Mouse (Mus musculus) ES-Bruce4 (cell line): ENCODE results near the gene Cd209a. TPM values are rescaled to one million over a fixed set of nuclear protein-coding genes. Genes with fewer than 3 reads are reported as not detected.
A peak's percentile ranks its signal among the peaks of the same experiment; 100 is the strongest.

Experiments
- H3K27ac ChIP-seq: 2 replicates; pipeline ENCODE4 v1.5.1; 2012; ENCODE audit warnings: low read length, inconsistent platforms; ENCODE audit not compliant: insufficient read depth
- H3K27me3 ChIP-seq: 2 replicates; pipeline ENCODE4 v1.6.1; 2012; ENCODE audit warnings: mild to moderate bottlenecking, low read length, inconsistent platforms; ENCODE audit not compliant: control insufficient read depth, poor library complexity, insufficient read depth, severe bottlenecking
- H3K36me3 ChIP-seq: 2 replicates; pipeline ENCODE4 v1.6.1; 2012; ENCODE audit warnings: inconsistent platforms, mild to moderate bottlenecking, low read length, moderate library complexity; ENCODE audit not compliant: control insufficient read depth, poor library complexity, insufficient read depth, severe bottlenecking
- H3K4me1 ChIP-seq: one replicate; pipeline ENCODE4 v1.8.1; 2011; ENCODE audit warnings: low read length; ENCODE audit not compliant: control insufficient read depth, insufficient read depth
- H3K4me3 ChIP-seq: 2 replicates; pipeline ENCODE4 v1.5.1; 2011; ENCODE audit warnings: low read depth, mild to moderate bottlenecking, low read length
- H3K9ac ChIP-seq: 2 replicates; pipeline ENCODE4 v1.6.1; 2012; ENCODE audit warnings: low read depth, mild to moderate bottlenecking, inconsistent platforms; ENCODE audit not compliant: poor library complexity, severe bottlenecking
- H3K9me3 ChIP-seq: replicated peaks from 2 replicates; pipeline ENCODE4 v1.6.1; 2012; ENCODE audit warnings: mild to moderate bottlenecking, low read length, inconsistent platforms; ENCODE audit not compliant: control insufficient read depth, poor library complexity, insufficient read depth, severe bottlenecking
- CTCF ChIP-seq: IDR thresholded peaks from one replicate; pipeline ENCODE4 v1.8.1; 2011; ENCODE audit warnings: low read depth, low read length
- EP300 ChIP-seq: IDR thresholded peaks from 2 replicates; pipeline ENCODE4 v1.6.1; 2011; ENCODE audit warnings: low read depth, low read length; ENCODE audit not compliant: insufficient read depth
- POLR2A ChIP-seq: IDR thresholded peaks from one replicate; pipeline ENCODE4 v1.8.1; 2011; ENCODE audit warnings: low read length; ENCODE audit not compliant: insufficient read depth
- polyA plus RNA-seq: library from polyadenylated mRNA; stranded (reverse); fragments of >200 nt; gene quantifications from 2 replicates; pipeline ENCODE4 v1.2.4, GENCODE M21; 2011; ENCODE audit warnings: low read depth; ENCODE audit not compliant: missing spikeins, insufficient read depth, insufficient read length

Cd209a gene
- polyA plus RNA-seq, 1 experiment = not detected

- Histone ChIP-seq H3K36me3 (no peaks in the 10 kb centered on the region), H3K9ac (no peak overlapping the region), H3K4me3 (no peak overlapping the region), H3K4me1 (no peaks in the 10 kb centered on the region), H3K27me3 (no peaks in the 10 kb centered on the region; the same call in 1 of the 2 replicates), H3K9me3 (no peaks in the 10 kb centered on the region), H3K27ac (no peak overlapping the region)
- TF ChIP-seq EP300 (no peak), CTCF (no peak), POLR2A (no peak)
These were observed 41.2 kb downstream of the Cd209a start for GRCm38 (mm10) chr8:3707611-3708010.

- no peaks in the 10 kb centered on the region for H3K36me3 ChIP-seq
- no peak overlapping the region for H3K9ac ChIP-seq
- no peaks in the 10 kb centered on the region; the same call in 1 of the 2 replicates for H3K27me3 ChIP-seq
- no peak overlapping the region for H3K27ac ChIP-seq
- TF ChIP-seq POLR2A (no peak), EP300 (no peak), CTCF (peak; percentile 36)
- no peak overlapping the region for H3K4me3 ChIP-seq
- no peaks in the 10 kb centered on the region for H3K9me3 ChIP-seq
- H3K4me1 ChIP-seq = no peaks in the 10 kb centered on the region
These were observed 43.1 kb downstream of the Cd209a start for GRCm38 (mm10) chr8:3705711-3706110.

- Histone ChIP-seq H3K27me3 (no peaks in the 10 kb centered on the region), H3K36me3 (no peaks in the 10 kb centered on the region), H3K27ac (no peak overlapping the region), H3K9me3 (no peaks in the 10 kb centered on the region), H3K9ac (no peak overlapping the region), H3K4me3 (no peak overlapping the region), H3K4me1 (no peaks in the 10 kb centered on the region)
- TF ChIP-seq EP300 = no peak
- no peak for TF ChIP-seq POLR2A
- TF ChIP-seq CTCF = no peak
These were observed 47.3 kb downstream of the Cd209a start for GRCm38 (mm10) chr8:3701491-3701890.

- Histone ChIP-seq H3K36me3 (no peaks in the 10 kb centered on the region), H3K27me3 (no peaks in the 10 kb centered on the region), H3K27ac (no peak within 1 kb of the TSS), H3K9ac (no peak within 1 kb of the TSS), H3K4me1 (no peaks in the 10 kb centered on the region), H3K4me3 (no peak within 1 kb of the TSS), H3K9me3 (no peaks in the 10 kb centered on the region)
- TF ChIP-seq POLR2A (no peak), EP300 (no peak), CTCF (no peak)
These were observed 54.7 kb downstream of the Cd209a start, which contains the start of gene Fcer2a for GRCm38 (mm10) chr8:3694121-3694520. TSS of gene Fcer2a (minus strand) at chr8:3694175.

Other genes starting within 250 kb of the Cd209a start
- 62.0 and 62.3 TPM in 2 replicates for gene Mcoln1, start 248.5 kb downstream of the Cd209a start, polyA plus RNA-seq
- 46.6 and 47.5 TPM in 2 replicates for gene Pnpla6, start 233.6 kb downstream of the Cd209a start, polyA plus RNA-seq
- gene C330021F23Rik, start 181.0 kb downstream of the Cd209a start, polyA plus RNA-seq = 22.8 and 24.0 TPM in 2 replicates
- gene Camsap3, start 161.7 kb downstream of the Cd209a start, polyA plus RNA-seq = 68.9 and 69.1 TPM in 2 replicates
- gene Xab2, start 127.7 kb downstream of the Cd209a start, polyA plus RNA-seq = 57.8 and 65.8 TPM in 2 replicates
- gene Pet100, start 127.4 kb downstream of the Cd209a start, polyA plus RNA-seq = 93.4 and 100 TPM in 2 replicates
- gene Pcp2, start 123.4 kb downstream of the Cd209a start, polyA plus RNA-seq = not detected in 2 replicates
- 125 and 145 TPM in 2 replicates for gene Stxbp2, start 118.0 kb downstream of the Cd209a start, polyA plus RNA-seq
- 0.94 and 1.8 TPM in 2 replicates for gene Retn, start 93.2 kb downstream of the Cd209a start, polyA plus RNA-seq
- not detected in 2 replicates for gene Mcemp1, start 83.2 kb downstream of the Cd209a start, polyA plus RNA-seq
- 8.4 and 11.9 TPM in 2 replicates for gene Fcor, start 76.6 kb downstream of the Cd209a start, polyA plus RNA-seq
- gene Trappc5, start 72.7 kb downstream of the Cd209a start, polyA plus RNA-seq = 18.2 and 18.7 TPM in 2 replicates
- gene Fcer2a, start 54.8 kb downstream of the Cd209a start, polyA plus RNA-seq = not detected in 2 replicates
- gene Clec4g, start 28.3 kb downstream of the Cd209a start, polyA plus RNA-seq = not detected in 2 replicates
- gene Cd209e, start 105.3 kb upstream of the Cd209a start, polyA plus RNA-seq = not detected in 2 replicates
- gene Cd209d, start 129.6 kb upstream of the Cd209a start, polyA plus RNA-seq = not detected in 2 replicates
- not detected in 2 replicates for gene Cd209b, start 177.9 kb upstream of the Cd209a start, polyA plus RNA-seq
- not detected in 2 replicates for gene Cd209c, start 205.8 kb upstream of the Cd209a start, polyA plus RNA-seq